Mouse (Mus musculus) frontal cortex, adult 2 months (tissue): ENCODE measurements around the gene Trim61. TPM values are rescaled to one million over a fixed set of nuclear protein-coding genes. Genes with fewer than 3 reads are reported as not detected.

Source experiments
- DNase-seq, 2 experiments: peaks; one replicate each; pipeline ENCODE4 v3.0.0; 2022; ENCODE audit warnings: low spot score in 1 of 2; ENCODE audit errors: extremely low spot score in 1 of 2
- polyA plus RNA-seq: library from polyadenylated mRNA; depleted of rRNA; stranded (reverse); fragments of >200 nt; gene quantifications from 2 replicates; pipeline ENCODE4 v1.2.3, GENCODE M21; 2012; rRNA removed

Gene Trim61
- polyA plus RNA-seq, 1 experiment, result not detected

DNA sequence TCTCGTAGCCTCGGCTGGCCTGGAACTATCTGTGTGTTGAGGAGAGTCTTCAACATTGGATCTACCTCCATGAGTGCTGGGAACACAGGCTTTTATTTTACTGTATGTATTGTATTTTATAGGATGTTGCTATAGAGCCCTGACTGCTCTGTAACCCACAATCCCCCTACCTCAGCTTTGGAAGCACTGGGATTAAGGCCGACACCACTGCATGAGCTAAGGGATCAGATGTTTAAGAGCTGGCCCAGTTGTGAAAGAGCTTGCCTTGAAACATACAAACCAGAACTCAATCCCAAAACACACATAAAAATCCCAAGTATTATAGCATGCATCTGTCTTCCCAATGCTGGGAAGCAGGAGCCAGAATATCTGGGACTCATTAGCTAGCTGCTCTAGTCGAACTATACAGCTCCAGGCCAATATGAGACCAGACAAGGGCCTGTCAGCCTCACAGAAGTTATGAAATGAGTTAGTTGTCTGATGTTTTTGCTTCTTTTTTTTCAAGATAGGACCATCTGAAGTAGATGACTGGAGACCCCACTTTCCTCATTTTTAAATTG is 19.4 kb downstream of the Trim61 start:
- DNase-seq, result no peak

DNA sequence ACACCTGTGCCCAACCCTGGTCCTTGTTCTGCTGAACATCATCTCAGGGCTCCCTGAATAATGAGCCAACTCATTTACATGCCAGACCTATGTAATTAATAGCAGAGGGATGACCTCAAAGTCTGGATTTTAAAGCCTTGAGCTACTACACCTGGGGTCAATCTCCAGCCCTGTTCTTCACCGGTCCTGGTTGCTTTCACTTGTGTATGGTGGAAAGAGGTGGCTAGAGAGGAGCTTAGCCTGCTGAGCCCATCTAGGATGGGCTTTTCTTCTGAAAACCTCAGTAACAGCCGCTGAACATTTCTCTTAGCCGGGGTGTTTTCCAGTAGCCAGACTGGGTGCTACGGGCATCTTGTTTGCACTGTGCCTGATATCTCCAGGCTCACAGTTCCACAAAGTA is 30.6 kb downstream of the Trim61 start, which contains the start of gene Trim75:
Gene Trim75 (minus strand): TSS at position 101 of the 400 bp plus-strand sequence.
- no peak for DNase-seq

GRCm38 (mm10) chr8:64983150-64983897 is 35.0 kb downstream of the Trim61 start:
- DNase-seq, result no peak

Other genes with a start within 250 kb of the Trim61 start
- gene Klhl2, start 168.5 kb downstream of the Trim61 start, polyA plus RNA-seq, result 107 and 113 TPM in 2 replicates
- gene Tmem192, start 71.3 kb downstream of the Trim61 start, polyA plus RNA-seq, result 26.3 and 31.2 TPM in 2 replicates
- not detected in 2 replicates for gene Trim75, start 30.7 kb downstream of the Trim61 start, polyA plus RNA-seq
- not detected in 2 replicates for gene Trim60, start 61 bp upstream of the Trim61 start, polyA plus RNA-seq
- gene Apela, start 18.8 kb upstream of the Trim61 start, polyA plus RNA-seq, result 0.23 and 0.34 TPM in 2 replicates
- not detected in 2 replicates for gene Gm10663, start 56.5 kb upstream of the Trim61 start, polyA plus RNA-seq
- gene BC030870, start 111.0 kb upstream of the Trim61 start, polyA plus RNA-seq, result not detected in 2 replicates